Mouse (Mus musculus): ENCODE measurements around the gene Arap2.

Gene Arap2

DNA sequence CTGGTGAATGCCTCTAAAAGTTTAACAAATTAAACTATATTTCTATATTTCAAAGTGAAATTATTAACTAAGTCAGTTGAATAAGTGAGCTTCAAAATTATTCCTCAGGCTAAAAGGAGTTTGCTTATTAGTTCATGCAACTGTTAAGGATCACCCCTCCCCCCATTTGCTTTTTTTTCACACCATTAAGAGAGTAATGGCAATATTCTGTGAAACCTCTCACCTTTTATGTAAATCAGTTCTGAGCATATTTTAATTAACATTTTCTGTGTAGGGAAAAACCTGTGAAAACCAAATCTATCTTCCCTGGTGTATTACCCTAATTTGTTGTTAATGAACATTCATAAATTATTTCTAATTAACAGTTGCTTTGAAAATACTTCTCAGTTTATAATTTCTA lies 147.7 kb downstream of the Arap2 start:
- DNase-seq = no peak

DNA sequence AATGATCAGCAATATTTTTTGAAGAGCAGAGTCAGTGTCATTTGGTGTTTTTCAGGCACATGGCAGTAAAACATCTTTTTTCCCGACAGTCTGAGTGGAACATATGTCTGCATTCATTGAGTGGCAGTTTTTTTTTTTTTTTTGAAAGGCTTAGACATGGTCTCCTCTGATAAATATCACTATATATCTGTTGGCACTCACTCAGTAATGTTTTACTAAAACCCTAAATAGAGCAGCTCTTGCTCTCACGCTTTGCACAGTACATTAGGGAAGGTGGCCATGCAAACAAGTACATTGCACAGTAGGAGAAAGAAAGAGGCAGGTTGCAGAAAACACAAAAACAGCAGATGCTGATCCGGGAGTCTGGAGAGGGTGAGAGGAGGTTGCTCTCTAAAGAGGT lies 154.0 kb downstream of the Arap2 start:
- no peak for DNase-seq

DNA sequence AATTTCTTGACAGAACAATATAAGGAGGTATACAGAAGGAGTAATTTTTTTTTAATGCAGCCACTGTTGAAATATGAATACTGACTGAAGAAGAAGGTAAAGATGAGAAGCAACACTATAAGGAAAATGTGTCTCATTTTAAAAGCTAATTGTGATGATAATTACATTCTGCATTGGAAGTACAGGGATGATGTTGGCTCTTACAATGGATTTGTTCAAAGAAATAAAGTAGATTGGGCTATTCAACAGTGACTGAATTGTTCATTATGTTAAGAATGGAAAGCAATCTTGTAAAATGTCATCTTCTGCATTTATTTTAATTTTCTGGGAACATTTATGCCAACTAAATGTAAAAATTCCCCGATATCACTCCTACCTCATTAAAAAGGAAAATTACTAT lies 178.6 kb downstream of the Arap2 start:
- no peak for DNase-seq

DNA sequence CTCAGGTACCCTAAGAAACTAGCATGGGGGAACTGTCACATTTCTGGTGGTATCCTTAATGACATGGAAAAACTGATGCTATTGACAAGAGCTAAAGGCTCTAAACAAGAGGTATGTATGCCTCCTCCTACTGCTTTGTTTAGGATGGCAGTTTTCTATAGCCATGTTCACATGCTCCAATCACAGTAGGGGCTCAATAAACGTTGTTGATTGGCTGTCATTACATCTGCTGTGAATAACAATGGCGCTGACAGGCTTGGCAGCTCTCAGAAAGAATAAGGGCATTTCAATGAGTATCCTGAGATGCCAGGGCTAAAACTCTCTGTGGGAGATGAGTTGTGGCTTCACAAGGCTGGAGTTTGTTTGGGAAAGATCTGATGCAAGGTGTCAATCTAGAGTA lies 183.3 kb downstream of the Arap2 start:
- DNase-seq = no peak

DNA sequence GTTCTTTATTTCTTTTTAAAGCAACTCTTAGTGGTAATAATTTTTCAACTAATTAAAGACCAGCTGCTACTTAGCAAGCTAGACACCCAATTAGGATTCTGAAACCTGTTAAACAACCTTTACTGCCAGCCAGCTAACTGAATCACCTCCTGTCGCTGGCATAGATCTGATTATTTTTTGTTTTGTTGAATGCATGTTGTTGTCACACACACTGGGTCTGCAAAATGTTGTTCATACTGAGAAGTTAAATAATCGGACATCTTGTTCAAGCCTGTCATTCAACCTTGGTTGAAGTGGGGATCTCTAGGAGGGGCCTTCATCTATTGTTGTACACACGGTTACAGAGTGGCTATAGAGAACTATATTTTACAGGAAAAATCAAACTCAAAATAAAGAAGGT lies 184.3 kb downstream of the Arap2 start:
- DNase-seq = no peak

DNA sequence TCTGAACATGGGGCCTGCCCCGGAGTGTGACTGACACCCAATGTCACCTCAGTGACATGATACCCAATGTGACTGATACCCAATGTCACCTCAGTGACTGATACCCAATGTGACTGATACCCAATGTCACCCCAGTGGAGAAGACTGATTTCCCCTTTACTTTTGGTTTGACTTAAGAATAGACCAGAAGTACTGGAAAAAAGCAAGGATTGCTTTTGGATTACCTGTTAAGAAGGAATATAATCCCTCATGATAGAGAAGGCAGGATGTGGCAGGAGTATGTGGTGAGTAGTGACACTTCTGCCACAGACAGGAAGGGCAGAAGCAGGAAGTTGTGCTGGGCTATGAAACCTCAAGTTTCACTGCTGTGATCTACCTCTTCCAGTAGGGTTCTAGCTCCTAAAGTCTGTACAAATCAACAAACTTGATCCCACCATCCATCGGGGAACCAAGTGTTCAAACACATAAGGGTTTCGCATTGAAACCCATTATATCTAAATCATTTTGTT lies 191.6 kb downstream of the Arap2 start:
- DNase-seq = no peak
